Mouse (Mus musculus): ENCODE measurements around the gene Diras2. TPM values are rescaled to one million over a fixed set of nuclear protein-coding genes. Genes with fewer than 3 reads are reported as not detected.

Gene Diras2
- polyA plus RNA-seq (2012; rRNA removed), result 0.82 and 0.89 TPM in 2 replicates

DNA sequence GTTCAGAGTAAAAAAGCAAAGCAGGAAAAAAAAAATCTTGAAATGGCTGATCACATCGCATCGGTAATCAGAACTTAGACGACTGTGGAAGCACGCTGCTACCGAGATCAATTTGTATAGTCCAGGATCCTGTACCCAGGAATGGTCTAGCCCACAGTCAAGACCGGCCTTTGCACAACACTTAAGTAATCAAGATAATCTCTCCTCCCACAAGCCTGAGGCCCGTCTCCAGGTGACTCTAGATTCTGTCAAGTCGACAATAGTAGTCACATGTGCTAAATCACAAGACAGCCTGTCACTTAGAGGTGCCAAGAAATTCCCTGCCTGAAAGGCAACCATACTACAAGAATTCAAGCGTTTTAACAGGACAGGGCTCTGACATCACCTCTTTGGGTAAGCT is at the start of gene Diras2:
Diras2 (minus strand) TSS at position 159 of the 400 bp plus-strand sequence.
- WGBS, result 48% methylated on average over 9 of the region's 9 CpGs
- DNase-seq (ENCODE audit: low read depth, low spot score), result no peak

DNA sequence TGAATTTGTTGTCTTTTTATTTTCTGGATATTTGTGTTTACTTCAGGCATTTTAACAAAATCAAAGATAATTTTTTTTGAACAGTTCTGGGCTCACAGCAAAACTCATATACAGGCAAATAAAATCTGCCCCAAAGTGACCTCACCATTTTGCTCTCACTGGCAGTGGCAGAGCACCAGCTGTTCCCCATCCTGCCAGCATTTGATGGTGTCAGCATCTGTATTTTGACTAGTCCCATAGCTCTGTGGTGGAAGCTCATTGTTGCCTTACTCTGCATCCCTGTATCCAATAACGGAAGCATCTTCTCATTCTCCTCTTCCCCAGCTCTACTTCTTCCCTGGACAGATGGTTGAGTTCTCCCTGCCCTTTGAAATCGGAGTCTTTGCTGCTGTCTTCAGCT is 47.7 kb upstream of the Diras2 start:
- 78% methylated on average over 2 of the region's 2 CpGs for WGBS
- no peak for DNase-seq (ENCODE audit: low read depth, low spot score)

DNA sequence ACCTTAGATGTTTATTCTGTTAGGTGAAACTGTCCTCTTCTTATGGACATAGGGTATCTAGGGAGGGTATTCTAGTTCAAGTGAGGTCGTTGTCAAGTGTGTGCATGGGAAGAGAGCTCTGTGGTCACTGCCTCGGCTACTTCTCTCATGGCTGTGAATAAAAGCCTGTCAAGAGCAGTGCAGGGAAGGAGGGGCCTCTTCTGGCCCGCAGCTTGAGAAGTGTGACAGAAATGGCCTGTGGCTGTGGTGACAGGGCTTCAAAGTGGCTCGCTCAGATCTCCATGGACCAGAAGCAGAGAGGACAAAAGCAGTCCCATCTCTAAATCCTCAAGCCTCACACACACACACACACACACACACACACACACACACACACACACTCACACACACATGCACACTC is 46.9 kb upstream of the Diras2 start:
- WGBS, result 61% methylated on average over 4 of the region's 4 CpGs

DNA sequence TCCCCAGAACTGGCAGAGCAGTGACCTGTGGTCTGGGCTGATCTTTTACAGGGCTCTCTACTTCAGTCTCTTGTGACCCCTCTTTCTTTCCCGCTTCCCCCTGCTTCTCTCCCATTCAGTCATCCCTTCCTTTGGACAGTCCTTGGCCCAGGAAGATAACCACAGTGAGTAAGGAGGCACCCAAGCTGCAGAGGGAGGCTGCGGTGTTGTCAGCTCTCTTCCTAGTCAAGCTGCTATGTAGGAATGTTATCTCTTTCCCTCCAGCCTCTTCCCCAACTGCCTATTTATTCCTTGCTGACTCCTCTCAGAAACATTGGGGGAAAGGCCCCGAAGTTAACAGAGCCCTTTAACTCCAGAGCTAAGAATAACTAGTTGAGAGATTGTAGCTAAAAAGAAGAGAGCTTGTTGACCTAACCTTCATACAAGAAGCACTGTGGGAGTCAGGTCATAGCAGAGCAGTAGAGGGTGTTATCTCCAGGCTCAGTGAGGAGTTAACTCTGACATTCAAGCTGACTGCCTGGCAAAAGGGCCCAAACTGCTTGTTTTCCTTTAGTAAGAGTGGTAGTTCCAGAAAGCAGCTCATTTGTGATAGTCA is 46.3 kb upstream of the Diras2 start:
- WGBS, result 73% methylated on average over 3 of the region's 3 CpGs
- DNase-seq (ENCODE audit: low read depth, low spot score), result no peak

More for the DNA sequence above, 46.9 kb upstream of the Diras2 start:
- no peak for DNase-seq (ENCODE audit: low read depth, low spot score)

DNA sequence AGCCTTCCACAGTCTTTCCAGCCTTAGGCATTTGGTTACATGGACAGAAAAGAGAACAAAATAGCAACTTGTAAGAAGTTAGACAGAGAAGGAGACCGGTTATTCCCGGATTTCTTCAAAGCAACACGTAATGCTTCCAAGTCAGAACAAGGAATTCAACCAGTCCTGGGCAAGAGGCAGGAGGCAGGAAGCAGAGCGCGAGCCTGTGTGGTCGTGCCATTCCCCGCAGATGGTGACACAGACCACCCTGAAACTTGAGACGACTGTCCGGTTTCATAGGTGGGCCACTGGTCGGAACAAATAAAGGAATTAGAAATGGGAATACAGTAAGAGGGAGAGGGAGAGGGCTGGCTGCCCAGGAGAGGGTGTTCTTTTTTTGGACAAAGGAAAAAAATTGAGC is 45.8 kb upstream of the Diras2 start:
- DNase-seq (ENCODE audit: low read depth, low spot score), result no peak
- 57% methylated on average over 10 of the region's 10 CpGs for WGBS

DNA sequence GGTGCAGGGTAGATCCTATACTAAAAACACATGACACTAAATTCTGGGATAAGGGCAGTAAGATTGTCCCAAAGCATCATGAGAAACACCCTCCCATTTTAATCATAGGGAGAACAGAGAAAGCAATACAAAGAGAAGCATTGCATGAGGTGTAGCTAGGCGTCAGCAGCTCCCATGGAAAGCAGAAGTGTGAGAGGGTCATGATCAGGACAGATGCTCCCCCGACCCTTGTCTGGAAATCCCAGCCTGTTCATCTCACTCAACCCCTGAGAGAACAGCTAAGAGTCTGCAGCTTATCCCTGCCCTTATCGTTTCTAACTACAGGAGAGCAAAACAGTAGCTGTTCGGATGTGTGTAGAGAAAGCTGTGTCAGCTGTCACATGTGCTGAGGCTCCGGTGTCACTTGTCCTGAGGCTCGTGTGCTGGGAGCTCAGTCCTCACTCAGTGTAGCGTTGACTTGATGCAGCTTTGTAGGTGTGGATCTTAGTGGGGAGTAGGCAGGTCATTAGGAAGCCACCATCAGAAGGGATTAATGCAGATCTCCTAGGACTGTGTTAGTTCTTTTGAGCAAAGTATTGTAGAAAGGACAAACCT is 45.0 kb upstream of the Diras2 start:
- DNase-seq (ENCODE audit: low read depth, low spot score), result no peak
- 73% methylated on average over 7 of the region's 7 CpGs for WGBS

DNA sequence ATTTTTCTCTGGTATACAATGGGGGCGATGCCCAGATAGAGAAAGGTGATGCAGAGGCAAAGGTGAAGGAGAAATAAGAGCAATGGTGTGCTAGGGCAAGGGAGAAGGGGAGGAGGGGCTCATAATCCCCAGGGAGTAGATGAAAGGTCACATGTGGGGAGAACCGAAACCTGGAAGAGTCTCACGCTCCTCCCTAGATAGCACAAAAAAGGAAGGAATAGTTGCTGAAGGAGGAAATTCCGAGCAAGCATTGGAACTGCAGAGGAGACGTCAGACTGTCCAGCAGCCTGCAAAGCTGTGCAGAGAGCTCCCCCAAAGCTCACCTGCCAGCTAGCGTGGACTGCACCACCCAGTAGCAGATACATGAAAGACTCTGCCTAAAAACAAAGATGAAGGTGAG is 44.4 kb upstream of the Diras2 start:
- WGBS, result 66% methylated on average over 6 of the region's 6 CpGs
- no peak for DNase-seq (ENCODE audit: low read depth, low spot score)

DNA sequence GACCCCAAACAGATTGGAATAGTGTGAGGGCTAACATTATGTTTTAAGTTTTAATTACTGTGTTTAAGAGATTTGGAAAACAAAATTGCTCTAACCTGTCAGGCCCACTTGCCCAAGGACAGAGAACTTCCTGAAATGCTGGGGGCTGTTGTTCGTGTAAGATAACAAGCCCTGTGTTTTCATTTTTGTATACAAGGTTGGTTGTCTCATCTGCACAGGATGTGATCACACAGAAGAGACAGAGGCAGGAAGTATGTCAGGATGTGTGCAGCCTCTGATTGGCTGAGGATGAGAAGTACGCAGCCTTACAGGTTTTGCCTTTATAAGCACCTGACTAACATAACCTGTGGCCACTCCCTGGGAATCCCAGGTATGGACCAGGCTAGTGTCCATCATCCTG is 43.2 kb upstream of the Diras2 start:
- DNase-seq (ENCODE audit: low read depth, low spot score), result no peak
- 78% methylated on average over 2 of the region's 2 CpGs for WGBS

DNA sequence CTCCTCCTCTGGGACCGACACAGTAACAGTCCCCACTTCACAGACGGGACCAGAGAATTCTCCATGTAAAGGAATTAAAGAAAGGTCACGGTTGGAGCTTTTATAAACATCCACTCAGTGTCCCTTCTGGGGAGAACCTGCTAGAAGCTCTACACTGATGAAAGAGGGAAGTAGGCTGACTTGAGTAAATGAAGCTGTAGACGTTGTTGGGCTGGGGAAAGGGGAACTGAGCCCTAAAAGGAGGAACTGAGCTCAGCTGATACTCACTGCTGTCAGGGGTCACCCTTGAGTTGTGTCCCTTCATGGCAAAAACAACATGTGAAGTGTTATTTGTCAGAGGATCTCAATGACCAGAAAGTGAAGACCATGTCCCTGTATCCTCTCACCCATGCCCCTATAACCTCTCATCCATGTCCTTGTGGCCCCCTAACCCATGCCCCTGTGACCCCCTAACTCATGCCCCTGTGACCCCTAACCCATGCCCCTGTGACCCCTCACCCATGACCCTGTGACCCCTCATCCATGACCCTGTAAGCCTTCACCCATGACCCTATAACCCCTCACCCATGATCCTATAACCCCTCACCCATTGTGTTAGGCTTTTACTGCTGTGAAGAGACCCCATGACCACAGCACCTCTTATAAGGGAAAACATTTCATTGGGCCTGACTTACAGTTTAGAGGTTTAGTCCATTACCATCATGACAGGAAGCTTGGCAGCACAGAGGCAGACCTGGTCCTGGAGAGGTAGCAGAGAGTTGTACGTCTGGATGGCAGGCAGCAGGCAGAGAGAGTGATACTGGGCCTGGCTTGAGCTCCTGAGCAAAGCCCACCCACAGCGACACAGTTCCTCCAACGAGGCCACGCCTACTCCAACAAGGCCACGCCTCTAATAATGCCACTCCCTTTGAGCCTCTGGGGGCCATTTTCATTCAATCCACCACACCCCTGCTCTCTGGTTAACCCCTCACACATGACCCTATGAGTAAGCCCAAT is 41.7 kb upstream of the Diras2 start:
- WGBS, result 59% methylated on average over 9 of the region's 9 CpGs
- no peak for DNase-seq (ENCODE audit: low read depth, low spot score)

DNA sequence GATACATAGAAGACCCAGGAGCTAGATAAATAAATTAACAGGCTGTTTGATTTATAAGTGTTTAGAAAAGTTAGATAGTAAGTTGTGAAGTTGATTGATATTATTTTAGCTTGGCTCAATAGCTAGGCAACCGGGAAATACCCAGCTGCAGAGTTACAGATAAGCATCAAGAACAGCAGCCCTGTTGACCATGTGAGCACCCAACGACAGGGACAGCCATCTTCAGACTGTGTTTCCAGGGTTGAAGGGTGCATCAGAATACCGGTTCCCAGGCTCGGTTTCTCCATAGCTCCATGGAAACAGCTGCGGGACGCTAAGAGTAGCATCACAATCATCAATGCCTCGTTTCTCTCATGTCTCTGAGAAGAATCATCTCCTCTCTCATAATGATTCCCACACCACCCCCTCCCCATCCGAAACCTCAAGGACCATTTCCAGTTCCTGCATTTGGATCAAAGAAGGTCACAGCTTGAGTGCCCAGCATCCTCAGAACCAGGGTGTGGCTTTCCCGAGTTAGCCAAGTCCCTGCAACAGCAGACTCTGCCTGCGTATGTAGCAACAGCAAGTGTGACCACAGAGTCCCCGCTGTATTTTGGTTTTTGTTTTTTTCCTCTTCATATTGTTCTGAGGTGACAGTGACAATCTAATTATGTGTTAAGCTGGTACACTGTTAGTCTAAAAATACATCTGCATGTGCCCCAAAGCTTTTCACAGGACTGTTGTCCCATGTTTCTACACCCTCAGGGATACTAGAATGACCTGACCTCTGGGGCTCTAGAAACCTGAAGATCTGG is 40.7 kb upstream of the Diras2 start:
- WGBS, result 67% methylated on average over 11 of the region's 11 CpGs

DNA sequence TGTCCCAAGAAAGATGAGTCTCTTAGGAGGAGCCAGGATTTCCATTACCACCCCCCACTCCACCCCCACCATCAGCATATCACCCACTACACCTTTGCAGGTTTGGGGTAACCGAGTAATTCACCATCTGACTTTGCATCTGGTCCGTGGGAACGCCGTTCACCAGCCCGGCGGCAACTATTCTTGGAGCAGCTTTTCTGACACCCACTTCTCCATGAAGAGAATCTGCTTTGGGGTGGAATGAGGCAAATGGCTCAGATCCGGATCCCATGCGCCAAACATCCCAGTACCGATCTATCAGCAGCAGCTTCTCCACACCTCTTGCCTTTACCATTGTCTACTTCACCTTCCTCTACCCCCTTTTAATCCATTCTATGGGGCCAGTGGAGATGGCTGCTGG is 39.2 kb upstream of the Diras2 start:
- WGBS, result 93% methylated on average over 9 of the region's 9 CpGs
- no peak for DNase-seq (ENCODE audit: low read depth, low spot score)

More for the DNA sequence above, 40.7 kb upstream of the Diras2 start:
- no peak for DNase-seq (ENCODE audit: low read depth, low spot score)

DNA sequence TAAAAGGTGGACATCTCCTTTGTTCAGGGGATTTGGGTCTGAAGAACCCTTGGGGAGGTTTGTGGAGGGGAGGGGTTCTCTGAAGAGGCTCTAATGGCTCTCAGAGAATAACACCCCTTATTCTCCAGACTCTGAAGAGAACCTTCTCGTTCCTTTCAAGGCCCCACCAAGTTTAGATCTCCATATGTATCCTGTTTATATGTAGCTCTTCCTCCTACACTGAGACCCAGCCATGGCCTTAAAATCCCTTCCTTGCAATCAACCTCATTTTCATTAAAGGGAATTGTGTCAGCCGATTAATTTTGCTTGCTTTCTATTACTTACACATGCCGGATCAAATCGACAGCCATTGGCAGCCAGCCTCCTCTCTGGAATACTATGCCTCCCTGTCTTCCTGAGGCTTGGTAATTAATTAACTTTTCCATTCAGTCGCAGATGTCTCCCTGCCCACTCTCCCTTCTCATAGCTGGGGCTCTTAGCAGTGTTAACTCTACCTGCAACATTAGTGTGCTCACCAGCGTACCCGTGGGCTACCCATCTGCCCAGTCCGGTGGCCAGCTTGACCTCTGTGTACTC is 38.2 kb upstream of the Diras2 start:
- no peak for DNase-seq (ENCODE audit: low read depth, low spot score)
- WGBS, result 45% methylated on average over 8 of the region's 8 CpGs

DNA sequence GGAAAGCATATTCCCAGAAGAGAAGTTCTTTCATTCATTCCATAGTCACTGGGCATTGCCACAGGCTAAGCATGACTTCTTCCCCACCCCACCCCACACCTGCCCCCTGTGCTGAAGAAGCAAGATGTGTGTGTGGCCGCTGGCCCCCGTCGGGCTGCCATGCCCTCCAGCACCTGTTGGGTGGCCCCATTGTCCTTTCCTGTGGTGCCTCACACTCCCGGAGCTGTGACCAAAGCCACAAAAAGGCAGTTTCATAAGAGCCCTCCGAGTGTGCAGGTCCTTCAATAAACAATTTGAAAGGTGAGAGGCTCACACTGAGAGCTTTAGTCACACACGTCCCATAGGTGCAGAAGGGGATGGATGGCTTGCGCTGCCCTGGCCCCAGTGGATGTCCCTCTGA is 35.7 kb upstream of the Diras2 start:
- DNase-seq (ENCODE audit: low read depth, low spot score), result no peak
- 82% methylated on average over 7 of the region's 7 CpGs for WGBS

DNA sequence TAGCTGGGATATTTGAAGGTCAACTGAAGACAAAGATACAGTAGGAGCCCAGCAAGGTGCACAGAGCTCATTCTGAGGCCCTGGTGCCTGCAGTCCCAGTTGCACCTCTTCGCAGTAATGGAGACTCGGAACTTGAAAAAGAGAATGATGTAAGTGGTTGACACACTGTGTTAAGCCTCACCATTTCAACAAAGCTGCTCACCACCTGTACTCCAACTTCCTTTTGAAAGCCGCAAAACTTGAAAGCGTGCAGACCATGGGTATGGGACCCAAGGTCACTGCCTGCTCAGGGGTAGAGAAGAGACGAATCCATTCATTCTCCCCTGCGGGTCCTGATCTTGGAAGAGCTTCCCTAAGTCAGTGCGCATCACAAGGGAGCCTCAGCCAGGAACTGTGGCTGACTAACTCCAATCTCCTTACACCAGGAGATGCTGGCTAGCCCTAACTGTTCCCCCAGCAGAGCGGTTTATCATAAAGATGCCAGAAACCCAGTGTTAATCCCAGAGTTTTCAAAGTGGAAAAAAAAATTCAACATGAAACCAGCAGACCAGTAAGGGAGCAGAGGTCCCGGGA is 35.2 kb upstream of the Diras2 start:
- DNase-seq (ENCODE audit: low read depth, low spot score), result no peak
- 85% methylated on average over 9 of the region's 9 CpGs for WGBS

DNA sequence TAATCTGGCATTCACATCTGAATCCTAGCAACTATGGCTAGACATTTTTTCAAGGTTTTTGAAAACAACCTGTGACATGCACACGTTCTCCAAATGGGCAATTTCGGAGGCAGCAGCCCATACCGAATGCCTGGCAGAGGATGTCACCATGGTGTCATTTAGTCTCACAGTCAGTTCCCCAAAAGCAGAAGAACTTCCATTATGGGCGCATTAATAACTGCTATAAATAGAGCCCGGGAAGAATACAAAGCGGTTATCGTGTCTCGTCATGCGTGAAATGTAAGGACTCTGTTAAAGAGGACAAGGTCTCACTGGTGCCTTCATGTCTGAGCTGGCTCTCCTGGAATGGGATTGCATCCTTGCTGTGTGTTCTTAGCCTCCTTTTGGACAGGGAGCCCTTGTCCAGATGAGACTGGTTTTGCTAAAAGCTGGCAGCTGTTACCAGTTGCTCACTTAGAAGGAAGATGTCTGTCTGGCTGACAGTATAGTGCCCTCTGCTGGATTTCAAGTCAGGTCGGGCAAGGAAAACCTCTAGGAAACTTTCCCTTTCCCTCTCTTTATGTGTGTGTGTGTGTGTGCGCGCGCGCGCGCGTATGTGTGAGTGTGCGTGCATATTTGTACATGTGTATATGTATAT is 34.1 kb upstream of the Diras2 start:
- WGBS, result 87% methylated on average over 18 of the region's 18 CpGs
- no peak for DNase-seq (ENCODE audit: low read depth, low spot score)

DNA sequence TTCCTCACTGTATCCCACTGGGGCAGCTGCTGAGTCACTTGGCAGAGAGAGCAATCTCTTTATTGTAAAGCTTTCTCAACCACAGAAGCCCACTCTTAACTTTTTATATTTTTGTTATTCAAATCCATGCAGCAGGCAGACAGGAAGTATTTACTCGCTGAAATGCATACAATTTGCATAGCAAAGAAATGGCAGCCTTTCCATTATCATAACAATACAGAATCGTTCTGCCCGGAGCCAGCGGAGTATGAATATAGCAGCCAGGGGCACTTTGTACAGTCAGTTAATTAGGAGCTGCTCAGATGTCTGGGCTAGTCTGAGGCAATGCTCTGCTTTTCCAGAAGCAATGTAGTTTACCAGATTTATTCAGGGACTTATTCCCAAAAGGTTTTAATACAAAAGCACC is 31.1 kb upstream of the Diras2 start:
- 49% methylated on average over 4 of the region's 4 CpGs for WGBS
- DNase-seq (ENCODE audit: low read depth, low spot score), result no peak

DNA sequence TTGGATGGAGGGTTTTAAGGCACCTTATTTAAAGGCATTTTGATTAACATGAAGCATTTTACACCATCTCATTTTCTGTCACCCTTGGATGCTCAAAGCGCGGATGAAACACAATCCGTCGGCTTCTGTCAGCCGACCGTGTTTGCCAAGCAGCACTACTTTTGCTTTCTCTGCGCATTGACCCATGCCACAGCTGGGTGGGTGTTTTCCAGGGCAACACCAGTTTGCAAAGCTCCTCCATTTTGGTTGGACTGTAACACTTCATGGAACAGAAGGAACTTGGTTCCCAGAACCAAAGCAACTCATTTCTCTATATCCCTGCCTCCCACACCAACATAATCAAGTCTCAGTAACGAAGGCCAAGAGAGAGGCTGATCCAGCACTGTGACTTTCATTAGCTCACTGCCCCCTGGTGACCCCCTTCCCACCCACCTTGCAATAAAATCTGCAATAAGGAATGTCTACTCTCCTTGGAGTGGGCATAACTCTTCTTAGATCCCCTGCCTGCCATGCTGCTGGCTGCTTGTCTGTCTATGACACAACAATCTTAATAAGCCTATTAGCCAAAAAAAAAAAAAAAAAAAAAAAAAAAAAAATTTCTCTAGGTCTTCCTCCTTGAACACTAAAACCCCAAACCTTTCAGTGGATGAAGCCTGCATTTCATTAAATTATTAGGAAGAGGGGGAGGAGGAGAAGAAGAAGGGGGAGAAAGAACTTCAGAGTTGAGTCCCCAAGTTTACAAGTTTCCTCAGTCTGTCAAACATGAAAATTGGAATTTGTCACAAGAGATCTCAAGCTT is 30.5 kb upstream of the Diras2 start:
- DNase-seq (ENCODE audit: low read depth, low spot score), result no peak
- WGBS, result 89% methylated on average over 8 of the region's 8 CpGs

DNA sequence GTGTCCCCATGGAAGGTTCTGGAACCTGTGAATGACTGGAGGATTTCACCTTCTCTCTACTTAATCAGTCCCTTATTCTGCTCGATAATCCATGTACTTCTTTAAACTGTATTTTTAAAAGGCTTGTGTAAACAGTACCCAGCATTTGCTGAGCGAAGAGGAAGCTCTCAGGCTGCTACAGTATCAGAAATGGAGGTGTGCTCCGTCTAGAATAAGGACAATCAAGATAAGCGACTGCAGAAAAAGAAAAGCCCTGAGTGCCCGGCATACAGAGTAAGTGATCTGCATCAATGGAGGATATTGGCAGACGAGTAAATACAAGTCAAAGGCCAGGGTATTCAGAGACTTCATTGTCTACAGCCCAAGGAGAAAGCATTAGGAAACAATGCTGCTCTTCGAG is 26.3 kb upstream of the Diras2 start:
- no peak for DNase-seq (ENCODE audit: low read depth, low spot score)
- WGBS, result 62% methylated on average over 7 of the region's 7 CpGs
